Mouse (Mus musculus) brown adipose tissue, adult 24 weeks (tissue): Measurements from ENCODE around the gene Cyp2g1. TPM values are rescaled to one million over a fixed set of nuclear protein-coding genes. Genes with fewer than 3 reads are reported as not detected.
"Not testable (repeated sequence)": the region's sequence is repeated elsewhere in the genome, so short reads cannot be mapped to it uniquely, and the experiment has no call there.

Experiments used
- H3K27ac ChIP-seq: fragments of 200-500 bp; replicated peaks from 2 replicates; pipeline ENCODE4 v1.5.1; 2012; ENCODE audit warnings: low read depth, mild to moderate bottlenecking, low read length
- H3K4me1 ChIP-seq: fragments of 200-500 bp; 2 replicates; pipeline ENCODE4 v1.6.1; 2012; ENCODE audit warnings: low read length, mixed read lengths; ENCODE audit not compliant: control insufficient read depth, insufficient read depth, insufficient read length
- H3K4me3 ChIP-seq: fragments of 200-500 bp; 2 replicates; pipeline ENCODE4 v1.5.1; 2012; ENCODE audit warnings: low read depth, mild to moderate bottlenecking, low read length, moderate library complexity; ENCODE audit not compliant: insufficient read depth
- polyA plus RNA-seq: library from polyadenylated mRNA; stranded (reverse); fragments of >200 nt; gene quantifications from 2 replicates; pipeline ENCODE4 v1.2.4, GENCODE M21; 2012; ENCODE audit not compliant: missing spikeins, insufficient read depth, insufficient read length

Gene Cyp2g1
- not detected in 2 replicates for polyA plus RNA-seq

DNA sequence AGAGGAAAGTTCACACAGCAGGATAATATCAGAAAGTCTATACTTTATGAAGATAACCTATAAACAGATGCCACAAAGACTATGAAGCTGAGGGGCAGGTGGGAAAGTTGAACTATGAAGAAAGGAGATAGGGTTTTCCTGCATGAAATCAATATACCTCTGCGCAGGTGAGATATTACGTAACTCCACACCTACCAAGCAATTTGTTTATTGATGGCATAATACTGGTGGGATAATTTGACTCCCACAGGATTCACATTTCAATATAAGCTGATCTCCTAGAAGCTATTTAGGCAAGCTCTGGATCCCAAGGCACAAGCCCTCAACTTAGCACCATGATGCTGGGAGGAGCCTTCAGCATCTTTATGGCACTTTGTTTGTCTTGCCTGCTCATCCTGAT is at the start of gene Cyp2g1:
Gene Cyp2g1 (plus strand): TSS at position 301 of the 400 bp plus-strand sequence.
- Histone ChIP-seq H3K4me3 (no peak within 1 kb of the TSS), H3K4me1 (no peaks in the 10 kb centered on the region), H3K27ac (no peak within 1 kb of the TSS)

DNA sequence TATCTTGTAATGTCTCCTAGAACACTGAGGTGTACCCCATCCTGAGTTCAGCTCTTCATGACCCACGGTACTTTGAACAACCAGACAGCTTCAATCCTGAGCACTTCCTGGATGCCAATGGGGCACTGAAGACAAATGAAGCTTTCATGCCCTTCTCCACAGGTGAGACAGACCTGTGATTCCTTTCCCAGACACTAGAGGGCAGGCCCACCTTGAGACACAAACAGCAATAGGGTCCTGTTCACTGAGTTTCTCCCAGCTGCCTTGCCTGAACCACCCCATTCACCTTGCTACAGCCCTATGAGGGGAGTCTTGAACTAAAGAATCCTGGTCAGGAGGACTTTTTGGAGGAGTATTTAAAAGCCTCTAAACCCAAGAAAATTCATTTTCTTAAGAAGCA is 41.6 kb upstream of the Cyp2g1 start:
- Histone ChIP-seq H3K4me1 (no peaks in the 10 kb centered on the region), H3K27ac (no peak overlapping the region), H3K4me3 (no peak overlapping the region)

- H3K4me3 ChIP-seq = no peak overlapping the region
- no peak overlapping the region for H3K27ac ChIP-seq
- H3K4me1 ChIP-seq = no peaks in the 10 kb centered on the region
Measured at GRCm38 (mm10) chr7:26769881-26770470, 38.7 kb upstream of the Cyp2g1 start.

GRCm38 (mm10) chr7:26772866-26773586 is 35.7 kb upstream of the Cyp2g1 start:
- no peaks in the 10 kb centered on the region for H3K4me1 ChIP-seq

DNA sequence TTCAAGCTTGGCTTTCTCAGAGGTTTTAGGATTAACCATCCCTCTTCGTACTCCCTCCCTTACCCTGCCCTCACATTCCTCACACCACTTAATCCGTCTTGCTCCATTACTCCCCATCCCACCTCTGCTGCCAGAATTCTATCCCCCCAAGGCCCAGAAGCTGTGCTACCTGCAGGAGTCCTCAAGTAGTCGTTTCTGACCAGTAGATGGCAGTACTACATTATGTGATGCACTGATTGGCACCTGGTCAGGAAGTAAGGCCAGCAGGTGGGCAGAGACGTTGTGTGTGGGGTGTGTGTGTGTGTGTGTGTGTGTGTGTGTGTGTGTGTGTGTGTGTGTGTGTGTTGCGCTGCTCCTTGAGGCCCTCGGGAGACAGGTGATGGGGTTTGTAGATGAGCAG is 32.8 kb upstream of the Cyp2g1 start:
- Histone ChIP-seq H3K27ac (no peak overlapping the region), H3K4me3 (no peak overlapping the region), H3K4me1 (no peaks in the 10 kb centered on the region)

More at GRCm38 (mm10) chr7:26772866-26773586, 35.7 kb upstream of the Cyp2g1 start:
- H3K27ac ChIP-seq = no peak overlapping the region
- H3K4me3 ChIP-seq = no peak overlapping the region

GRCm38 (mm10) chr7:26777806-26778205 is 30.9 kb upstream of the Cyp2g1 start:
- H3K4me1 ChIP-seq = no peaks in the 10 kb centered on the region

GRCm38 (mm10) chr7:26778474-26778873 is 30.2 kb upstream of the Cyp2g1 start:
- Histone ChIP-seq H3K27ac (no peak overlapping the region), H3K4me3 (no peak overlapping the region), H3K4me1 (no peaks in the 10 kb centered on the region)

More at GRCm38 (mm10) chr7:26777806-26778205, 30.9 kb upstream of the Cyp2g1 start:
- Histone ChIP-seq H3K4me3 (no peak overlapping the region), H3K27ac (no peak overlapping the region)

DNA sequence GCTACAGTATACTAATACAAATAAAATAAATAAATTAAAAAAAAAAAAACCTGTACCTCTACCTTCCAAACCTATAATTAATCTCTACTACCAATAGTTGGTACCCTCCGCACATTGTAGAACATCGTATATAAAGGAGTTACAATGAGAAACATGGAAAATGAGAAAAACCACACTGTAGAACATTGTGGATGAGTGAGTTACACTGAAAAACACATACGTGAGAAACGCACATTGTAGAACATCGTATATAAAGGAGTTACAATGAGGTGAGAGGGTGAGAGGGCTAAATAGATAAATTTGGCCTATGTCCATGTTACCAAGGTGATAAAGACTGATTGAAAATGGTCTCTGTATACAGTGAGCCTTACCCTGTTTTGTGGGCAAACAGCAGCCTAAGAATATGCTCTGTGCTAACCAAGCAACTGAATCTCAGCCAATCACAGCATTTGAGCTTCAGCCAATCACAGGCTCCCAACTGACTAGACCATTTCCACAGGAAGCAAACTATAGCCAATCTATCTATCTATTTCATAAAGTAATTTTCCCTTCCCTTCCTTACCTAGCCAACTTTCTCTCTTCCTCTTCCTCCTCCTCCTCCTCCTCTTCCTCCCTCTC is 28.8 kb upstream of the Cyp2g1 start:
- Histone ChIP-seq H3K4me3 (no peak overlapping the region), H3K27ac (no peak overlapping the region), H3K4me1 (no peaks in the 10 kb centered on the region)

DNA sequence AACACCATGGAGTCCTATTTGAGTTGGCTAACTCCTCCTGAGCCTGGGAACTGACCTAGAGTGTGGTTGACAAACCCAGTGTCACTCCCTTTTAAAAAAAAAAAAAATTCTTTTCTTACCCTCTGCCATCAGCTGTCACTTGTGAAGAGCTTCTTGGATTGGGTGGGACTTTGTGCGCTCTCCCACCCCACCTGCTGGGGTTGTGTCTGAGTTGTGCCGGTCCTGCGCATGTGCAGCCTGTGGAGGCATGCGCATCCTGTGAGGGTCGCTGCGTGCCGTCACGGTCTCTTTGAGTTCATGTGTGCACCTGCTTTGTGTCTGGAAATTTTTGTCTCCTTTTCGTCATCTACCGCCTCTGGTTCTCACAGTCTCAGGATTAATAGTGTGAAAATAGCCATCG is 28.2 kb upstream of the Cyp2g1 start:
- no peak overlapping the region for H3K27ac ChIP-seq
- no peak overlapping the region for H3K4me3 ChIP-seq
- H3K4me1 ChIP-seq = no peaks in the 10 kb centered on the region

DNA sequence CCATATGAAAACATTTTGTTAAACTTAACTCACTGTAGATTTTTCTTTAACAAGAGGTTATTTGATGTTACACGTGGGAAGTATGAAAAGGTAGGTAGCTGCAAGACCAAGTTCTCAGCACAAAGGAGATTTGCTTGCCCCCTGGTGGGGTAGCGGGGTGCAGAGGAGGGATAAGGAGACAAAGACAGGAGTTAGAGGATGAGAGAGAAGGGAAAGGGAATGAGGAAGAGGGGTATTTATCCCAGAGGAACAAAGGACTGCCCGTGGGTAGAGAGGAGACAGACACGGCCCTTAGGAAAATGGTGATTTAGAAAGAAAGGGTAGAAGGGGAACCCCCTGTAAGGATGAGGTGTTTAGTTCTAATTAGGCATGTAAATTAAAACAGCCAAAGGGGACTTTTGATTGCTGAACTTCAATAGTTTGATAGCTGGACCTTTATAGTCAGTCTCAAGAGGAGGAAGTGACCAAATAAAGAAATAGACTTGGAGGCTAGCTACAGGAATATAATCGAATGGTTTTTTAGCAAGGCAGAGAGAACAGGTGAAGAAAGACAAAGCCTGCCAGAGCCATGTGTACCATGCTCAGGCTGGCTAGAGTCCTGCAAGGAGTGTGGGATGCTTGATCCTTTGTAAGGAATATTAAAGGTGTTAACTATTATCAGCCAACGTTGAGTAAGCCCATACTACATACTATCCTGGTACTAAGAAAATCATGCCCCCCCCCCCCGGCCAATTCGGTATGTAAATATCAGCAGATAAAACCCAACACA is 27.5 kb upstream of the Cyp2g1 start:
- Histone ChIP-seq H3K27ac (no peak overlapping the region), H3K4me3 (no peak overlapping the region)

GRCm38 (mm10) chr7:26781767-26782131 is 26.9 kb upstream of the Cyp2g1 start:
- Histone ChIP-seq H3K4me1 (no peaks in the 10 kb centered on the region), H3K27ac (no peak overlapping the region), H3K4me3 (no peak overlapping the region)

More for the DNA sequence above, 27.5 kb upstream of the Cyp2g1 start:
- H3K4me1 ChIP-seq = no peaks in the 10 kb centered on the region

DNA sequence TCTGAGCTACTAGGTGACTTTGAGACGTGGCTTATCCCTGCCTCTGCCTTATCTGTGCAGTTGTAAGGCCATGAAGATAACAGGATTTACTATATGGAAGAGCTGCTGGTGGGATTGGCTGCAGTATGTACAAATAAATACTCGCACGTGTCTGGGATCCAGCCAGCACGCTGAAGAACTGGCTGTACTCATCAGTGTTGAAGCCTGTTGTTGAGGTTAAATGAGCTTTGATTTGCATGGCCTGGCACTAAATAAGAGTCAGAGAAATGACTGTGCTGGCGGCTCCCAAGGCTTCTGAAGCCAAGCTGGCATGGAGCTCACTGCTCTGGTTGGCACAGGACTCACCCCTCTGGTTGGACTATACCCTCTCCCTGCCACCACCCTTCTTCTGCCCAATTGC is 25.5 kb upstream of the Cyp2g1 start:
- H3K27ac ChIP-seq = no peak overlapping the region
- H3K4me1 ChIP-seq = no peaks in the 10 kb centered on the region
- no peak overlapping the region for H3K4me3 ChIP-seq

DNA sequence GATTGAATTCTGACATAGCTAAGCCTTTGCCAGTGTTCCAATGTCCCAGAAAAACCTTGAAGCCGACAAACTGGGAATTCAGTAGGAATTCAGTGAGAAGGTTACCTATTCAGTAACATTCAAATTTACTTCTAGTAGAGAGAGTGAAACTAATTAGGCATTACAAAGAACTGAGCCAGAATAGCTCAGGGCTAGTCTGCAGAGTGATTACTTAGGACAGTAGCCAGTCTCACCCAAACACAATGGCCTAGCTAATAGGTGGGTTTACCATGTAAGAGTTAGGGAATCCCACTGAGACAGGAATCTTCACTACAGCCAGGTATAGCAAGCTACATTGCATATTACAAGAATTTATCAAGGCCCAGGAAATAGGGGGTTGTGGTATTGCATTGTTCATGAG is 22.7 kb upstream of the Cyp2g1 start:
- H3K4me3 ChIP-seq, H3K4me1 ChIP-seq, H3K27ac ChIP-seq: not testable (repeated sequence)

DNA sequence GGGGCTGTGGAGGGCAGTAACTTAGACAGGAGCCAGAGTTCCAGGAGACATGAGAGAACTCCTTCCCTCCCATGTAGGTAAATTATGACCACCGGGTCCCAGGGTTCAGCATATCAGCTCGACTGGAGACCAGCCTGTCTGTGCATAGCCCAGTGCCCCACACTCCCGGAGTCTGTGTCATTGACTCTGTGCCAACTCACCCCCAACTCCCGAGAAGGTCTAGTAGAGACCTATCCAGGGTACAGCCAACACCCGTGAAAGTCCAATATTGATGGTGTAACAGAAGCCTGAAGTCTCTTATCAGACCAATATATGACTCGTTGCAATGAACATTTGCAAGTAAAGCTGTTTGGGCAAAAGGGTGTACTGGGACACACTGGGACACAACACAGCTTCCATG is 18.7 kb upstream of the Cyp2g1 start:
- Histone ChIP-seq H3K27ac (no peak overlapping the region), H3K4me3 (no peak overlapping the region), H3K4me1 (no peaks in the 10 kb centered on the region)

DNA sequence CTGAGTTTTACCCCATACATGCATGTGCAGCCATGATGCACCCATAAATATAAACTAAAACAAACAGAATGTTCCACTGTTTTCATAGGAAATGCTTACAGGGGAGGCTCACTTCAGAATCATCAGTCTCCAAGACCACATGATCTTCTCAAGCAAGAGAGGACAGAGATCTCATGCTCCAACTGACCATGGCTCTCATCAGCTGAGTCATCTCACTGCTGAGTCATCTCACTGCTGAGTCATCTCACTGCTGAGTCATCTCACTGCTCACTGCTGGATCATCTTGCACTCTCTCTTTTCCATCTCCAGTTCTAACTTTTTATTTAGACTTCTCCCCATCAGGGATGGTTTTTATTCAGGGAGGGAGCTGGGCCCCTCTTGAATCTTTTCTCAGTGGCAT is 8.6 kb upstream of the Cyp2g1 start:
- Histone ChIP-seq H3K27ac (no peak overlapping the region), H3K4me1 (no peaks in the 10 kb centered on the region), H3K4me3 (no peak overlapping the region)
